Mouse (Mus musculus): ENCODE results near the gene Tut7. TPM values are rescaled to one million over a fixed set of nuclear protein-coding genes. Genes with fewer than 3 reads are reported as not detected.

Gene Tut7
- polyA plus RNA-seq, 1 experiment = 99.1 TPM

DNA sequence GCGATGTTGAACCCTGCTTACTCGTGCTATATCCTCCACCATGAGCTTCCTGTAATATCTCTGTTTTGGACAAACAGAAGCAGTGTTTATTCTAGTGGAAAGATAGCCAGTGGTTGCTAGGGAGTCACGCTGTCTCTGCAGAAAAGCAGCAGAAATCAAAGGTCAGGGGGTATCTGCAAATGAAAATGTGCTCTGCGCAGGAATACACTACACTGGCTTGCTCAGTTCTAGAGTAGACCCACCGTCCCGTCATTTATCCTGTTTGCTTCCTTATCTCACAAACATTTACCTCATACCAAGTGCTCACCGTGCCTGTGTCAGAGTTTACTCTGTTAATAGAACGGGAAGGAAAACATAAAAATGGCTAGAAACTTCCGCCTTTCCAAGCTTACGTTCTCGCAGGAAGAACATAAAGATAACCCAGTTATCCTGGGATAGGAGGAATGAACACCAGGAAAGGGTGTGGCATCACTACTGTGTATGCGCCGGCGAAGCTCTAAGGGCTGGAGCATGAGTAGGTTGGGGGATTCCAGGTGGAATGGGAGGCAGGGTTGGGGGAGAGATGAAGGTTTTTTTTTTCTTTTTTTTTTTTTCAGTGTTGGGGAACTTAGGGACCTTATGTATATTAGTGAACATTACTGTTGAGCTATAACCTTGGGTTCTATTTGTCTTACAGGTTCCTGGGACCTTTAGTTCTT lies 13.3 kb upstream of the Tut7 start:
- Histone ChIP-seq H3K36me3 (ENCODE audit: control insufficient read depth, insufficient read depth, low read length, poor library complexity, severe bottlenecking) (no peaks in the 10 kb centered on the region), H3K9me3 (replicated peaks; ENCODE audit: control insufficient read depth, insufficient read depth, low read length, poor library complexity, severe bottlenecking) (no peaks in the 10 kb centered on the region), H3K9ac (ENCODE audit: low read depth, poor library complexity, severe bottlenecking) (no peak overlapping the region), H3K4me1 (ENCODE audit: control insufficient read depth, insufficient read depth, low read length) (no peaks in the 10 kb centered on the region), H3K4me3 (ENCODE audit: low read depth, low read length) (no peak overlapping the region), H3K27me3 (ENCODE audit: control insufficient read depth, insufficient read depth, low read length, poor library complexity, severe bottlenecking) (no peaks in the 10 kb centered on the region), H3K27ac (ENCODE audit: insufficient read depth, low read length) (no peak overlapping the region)
- TF ChIP-seq POLR2A (IDR thresholded peaks at IDR 0.05; ENCODE audit: insufficient read depth, low read length) = no peak
- TF ChIP-seq EP300 (IDR thresholded peaks at IDR 0.05; ENCODE audit: insufficient read depth, low read depth, low read length) = no peak
- no peak for TF ChIP-seq CTCF (IDR thresholded peaks at IDR 0.05; ENCODE audit: low read depth, low read length)

DNA sequence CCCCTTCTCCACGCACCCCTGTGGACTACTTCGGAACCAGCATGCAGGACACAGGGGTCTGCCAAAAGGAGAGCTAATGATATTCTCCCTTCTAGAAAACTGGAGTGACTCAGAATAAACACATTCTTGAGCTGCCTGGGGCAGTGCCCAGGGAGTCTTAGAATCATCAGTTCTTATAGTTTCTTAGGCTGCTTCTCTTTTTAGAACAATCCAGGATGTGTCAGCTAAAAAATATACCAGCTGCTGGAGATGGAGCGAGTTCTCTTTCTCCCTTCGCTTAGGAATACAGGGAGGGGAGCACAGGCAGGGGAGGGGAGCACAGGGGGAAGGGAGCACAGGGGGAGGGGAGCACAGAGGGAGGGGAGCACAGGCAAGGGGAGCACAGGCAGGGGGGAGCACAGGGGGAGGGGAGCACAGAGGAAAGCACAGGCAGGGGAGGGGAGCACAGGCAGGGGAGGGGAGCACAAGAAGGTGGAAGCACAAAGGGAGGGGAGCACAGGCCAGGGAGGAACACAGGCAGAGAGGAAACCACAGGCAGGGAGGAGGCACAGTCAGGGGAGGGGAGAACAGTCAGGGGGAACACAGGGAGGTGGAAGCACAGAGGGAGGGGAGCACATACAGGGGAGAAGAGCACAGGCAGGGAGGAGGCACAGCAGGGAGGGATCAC lies 12.0 kb upstream of the Tut7 start:
- TF ChIP-seq CTCF (IDR thresholded peaks at IDR 0.05; ENCODE audit: low read depth, low read length) = no peak
- TF ChIP-seq POLR2A (IDR thresholded peaks at IDR 0.05; ENCODE audit: insufficient read depth, low read length) = no peak
- no peak for TF ChIP-seq EP300 (IDR thresholded peaks at IDR 0.05; ENCODE audit: insufficient read depth, low read depth, low read length)
- no peaks in the 10 kb centered on the region for H3K27me3 ChIP-seq (ENCODE audit: control insufficient read depth, insufficient read depth, low read length, poor library complexity, severe bottlenecking)
- H3K4me1 ChIP-seq (ENCODE audit: control insufficient read depth, insufficient read depth, low read length) = no peaks in the 10 kb centered on the region
- H3K4me3 ChIP-seq (ENCODE audit: low read depth, low read length) = no peak overlapping the region
- H3K9me3 ChIP-seq (replicated peaks; ENCODE audit: control insufficient read depth, insufficient read depth, low read length, poor library complexity, severe bottlenecking) = no peaks in the 10 kb centered on the region
- no peaks in the 10 kb centered on the region for H3K36me3 ChIP-seq (ENCODE audit: control insufficient read depth, insufficient read depth, low read length, poor library complexity, severe bottlenecking)
- no peak overlapping the region for H3K9ac ChIP-seq (ENCODE audit: low read depth, poor library complexity, severe bottlenecking)
- no peak overlapping the region for H3K27ac ChIP-seq (ENCODE audit: insufficient read depth, low read length)

DNA sequence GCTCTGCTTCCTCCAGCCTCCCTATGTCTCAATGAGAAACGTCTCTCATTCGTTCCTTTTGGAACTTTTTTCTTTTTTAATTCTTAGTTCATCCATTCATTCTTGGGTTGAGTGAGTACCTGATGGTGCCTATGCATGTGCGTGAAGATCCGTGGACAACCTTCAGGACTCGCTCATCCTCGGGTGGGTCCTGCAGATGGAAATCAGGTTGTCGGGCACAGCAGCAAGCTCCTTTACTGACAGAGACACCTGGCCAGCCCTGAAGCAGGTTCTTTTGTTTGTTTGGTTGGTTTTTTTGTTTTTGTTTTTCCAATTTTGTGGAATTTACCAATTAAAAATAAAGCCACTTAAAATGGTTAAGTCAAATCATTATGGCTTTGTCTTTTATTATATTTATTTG lies 9.9 kb upstream of the Tut7 start:
- H3K4me1 ChIP-seq (ENCODE audit: control insufficient read depth, insufficient read depth, low read length) = no peaks in the 10 kb centered on the region
- no peak overlapping the region for H3K9ac ChIP-seq (ENCODE audit: low read depth, poor library complexity, severe bottlenecking)
- no peak for TF ChIP-seq POLR2A (IDR thresholded peaks at IDR 0.05; ENCODE audit: insufficient read depth, low read length)
- TF ChIP-seq CTCF (IDR thresholded peaks at IDR 0.05; ENCODE audit: low read depth, low read length) = no peak
- no peak for TF ChIP-seq EP300 (IDR thresholded peaks at IDR 0.05; ENCODE audit: insufficient read depth, low read depth, low read length)
- H3K9me3 ChIP-seq (replicated peaks; ENCODE audit: control insufficient read depth, insufficient read depth, low read length, poor library complexity, severe bottlenecking) = no peaks in the 10 kb centered on the region
- no peaks in the 10 kb centered on the region for H3K36me3 ChIP-seq (ENCODE audit: control insufficient read depth, insufficient read depth, low read length, poor library complexity, severe bottlenecking)
- no peaks in the 10 kb centered on the region for H3K27me3 ChIP-seq (ENCODE audit: control insufficient read depth, insufficient read depth, low read length, poor library complexity, severe bottlenecking)
- H3K4me3 ChIP-seq (ENCODE audit: low read depth, low read length) = no peak overlapping the region
- no peak overlapping the region for H3K27ac ChIP-seq (ENCODE audit: insufficient read depth, low read length)

DNA sequence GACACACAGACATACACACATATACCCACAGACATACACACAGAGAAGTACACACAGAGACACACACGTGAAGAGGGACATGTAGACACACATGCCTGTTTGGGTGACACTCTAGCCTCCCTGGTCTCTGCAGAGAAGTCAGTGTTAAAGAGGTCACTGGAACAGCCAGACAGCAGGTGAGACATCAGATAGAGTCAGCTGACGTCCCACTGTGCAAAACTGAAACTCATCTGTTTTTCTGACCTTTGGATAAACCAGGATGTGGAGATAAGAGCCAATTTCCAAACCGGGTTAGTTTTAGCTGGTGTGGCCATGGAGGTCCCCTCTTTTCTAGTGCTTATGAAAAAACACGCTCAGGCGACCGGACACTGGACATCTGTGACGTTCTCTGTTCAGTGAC lies 9.5 kb upstream of the Tut7 start:
- no peak overlapping the region for H3K27ac ChIP-seq (ENCODE audit: insufficient read depth, low read length)
- H3K9ac ChIP-seq (ENCODE audit: low read depth, poor library complexity, severe bottlenecking) = no peak overlapping the region
- no peak for TF ChIP-seq POLR2A (IDR thresholded peaks at IDR 0.05; ENCODE audit: insufficient read depth, low read length)
- no peak for TF ChIP-seq EP300 (IDR thresholded peaks at IDR 0.05; ENCODE audit: insufficient read depth, low read depth, low read length)
- TF ChIP-seq CTCF (IDR thresholded peaks at IDR 0.05; ENCODE audit: low read depth, low read length) = no peak
- H3K4me3 ChIP-seq (ENCODE audit: low read depth, low read length) = no peak overlapping the region
- no peaks in the 10 kb centered on the region for H3K27me3 ChIP-seq (ENCODE audit: control insufficient read depth, insufficient read depth, low read length, poor library complexity, severe bottlenecking)
- no peaks in the 10 kb centered on the region for H3K9me3 ChIP-seq (replicated peaks; ENCODE audit: control insufficient read depth, insufficient read depth, low read length, poor library complexity, severe bottlenecking)
- H3K36me3 ChIP-seq (ENCODE audit: control insufficient read depth, insufficient read depth, low read length, poor library complexity, severe bottlenecking) = no peaks in the 10 kb centered on the region
- no peaks in the 10 kb centered on the region for H3K4me1 ChIP-seq (ENCODE audit: control insufficient read depth, insufficient read depth, low read length)

DNA sequence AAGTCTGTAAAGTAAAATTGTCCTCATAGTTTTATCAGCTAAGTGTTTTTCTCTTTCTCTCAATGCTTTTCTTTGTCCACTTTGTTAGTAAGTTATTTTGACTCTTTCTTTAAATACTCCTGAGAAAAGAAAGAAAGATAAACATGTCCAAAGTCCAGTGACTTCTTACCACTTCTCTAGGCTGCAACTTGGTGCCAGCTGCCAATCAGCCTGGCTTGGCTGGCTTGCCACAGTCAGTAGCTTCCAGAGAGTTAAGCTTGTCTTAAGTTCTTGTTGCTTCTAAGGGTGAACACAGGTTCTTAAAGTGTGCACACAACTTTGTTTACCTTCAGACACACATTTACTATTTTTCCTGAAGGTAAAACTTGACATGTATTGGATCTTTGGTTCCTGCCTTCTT lies 3.0 kb upstream of the Tut7 start:
- H3K4me3 ChIP-seq (ENCODE audit: low read depth, low read length) = no peak overlapping the region
- no peak for TF ChIP-seq POLR2A (IDR thresholded peaks at IDR 0.05; ENCODE audit: insufficient read depth, low read length)
- TF ChIP-seq CTCF (IDR thresholded peaks at IDR 0.05; ENCODE audit: low read depth, low read length) = no peak
- TF ChIP-seq EP300 (IDR thresholded peaks at IDR 0.05; ENCODE audit: insufficient read depth, low read depth, low read length) = no peak
- peaks cover 8% of the 10 kb centered on the region for H3K36me3 ChIP-seq (ENCODE audit: control insufficient read depth, insufficient read depth, low read length, poor library complexity, severe bottlenecking)
- no peak overlapping the region for H3K27ac ChIP-seq (ENCODE audit: insufficient read depth, low read length)
- H3K4me1 ChIP-seq (ENCODE audit: control insufficient read depth, insufficient read depth, low read length) = no peaks in the 10 kb centered on the region
- no peaks in the 10 kb centered on the region for H3K27me3 ChIP-seq (ENCODE audit: control insufficient read depth, insufficient read depth, low read length, poor library complexity, severe bottlenecking)
- no peaks in the 10 kb centered on the region for H3K9me3 ChIP-seq (replicated peaks; ENCODE audit: control insufficient read depth, insufficient read depth, low read length, poor library complexity, severe bottlenecking)
- H3K9ac ChIP-seq (ENCODE audit: low read depth, poor library complexity, severe bottlenecking) = no peak overlapping the region

DNA sequence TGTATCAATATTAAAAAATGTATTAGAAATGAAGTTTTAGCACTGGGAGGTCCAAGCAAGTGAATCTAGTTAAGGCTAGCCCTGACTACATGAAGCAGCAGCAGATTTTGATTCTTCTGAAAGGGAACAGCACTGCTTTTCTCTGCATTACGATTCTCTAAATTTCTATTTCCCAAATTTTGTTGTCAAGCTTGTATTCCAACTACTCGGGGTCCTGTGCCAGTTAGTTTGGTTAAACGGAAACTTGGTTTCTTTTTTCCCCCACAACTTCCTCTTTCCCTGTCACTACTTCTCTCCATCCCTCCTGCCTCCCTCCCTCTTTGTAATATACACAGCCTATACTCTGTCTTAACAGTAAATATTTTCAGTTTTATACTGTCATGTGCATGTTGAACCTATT lies 2.1 kb downstream of the Tut7 start:
- Histone ChIP-seq H3K4me3 (ENCODE audit: low read depth, low read length) (no peak overlapping the region), H3K36me3 (ENCODE audit: control insufficient read depth, insufficient read depth, low read length, poor library complexity, severe bottlenecking) (peaks cover 17% of the 10 kb centered on the region), H3K27me3 (ENCODE audit: control insufficient read depth, insufficient read depth, low read length, poor library complexity, severe bottlenecking) (no peaks in the 10 kb centered on the region), H3K9ac (ENCODE audit: low read depth, poor library complexity, severe bottlenecking) (no peak overlapping the region), H3K27ac (ENCODE audit: insufficient read depth, low read length) (no peak overlapping the region), H3K4me1 (ENCODE audit: control insufficient read depth, insufficient read depth, low read length) (no peaks in the 10 kb centered on the region), H3K9me3 (replicated peaks; ENCODE audit: control insufficient read depth, insufficient read depth, low read length, poor library complexity, severe bottlenecking) (no peaks in the 10 kb centered on the region)
- no peak for TF ChIP-seq EP300 (IDR thresholded peaks at IDR 0.05; ENCODE audit: insufficient read depth, low read depth, low read length)
- no peak for TF ChIP-seq CTCF (IDR thresholded peaks at IDR 0.05; ENCODE audit: low read depth, low read length)
- TF ChIP-seq POLR2A (IDR thresholded peaks at IDR 0.05; ENCODE audit: insufficient read depth, low read length) = no peak
